Comparison of ENCODE assay signal across 8 mouse cellular contexts in genomic region chr19:44283157-44284024, GRCm38 (mm10). TPM values are rescaled to one million over a fixed set of nuclear protein-coding genes. Genes with fewer than 3 reads are reported as not detected.
A peak's percentile ranks its signal among the peaks of the same experiment; 100 is the strongest.
DNase-seq lines count a peak whose midpoint lies in the region; ATAC-seq and TF ChIP-seq lines count a peak whose summit lies in the region.

No protein-coding gene starts in this region.

- H3K9ac ChIP-seq in hindbrain, embryonic 13.5 days: peak overlapping the region; percentile 71; the same call in 1 of the 2 replicates
- peak overlapping the region; percentile 71 for H3K9ac ChIP-seq in midbrain, embryonic 16.5 days (ENCODE audit: low read depth, low read length)

- H3K4me3 ChIP-seq in layer of hippocampus, adult 2 months: peak overlapping the region; percentile 78
- H3K4me3 ChIP-seq in hindbrain, embryonic 13.5 days: peak overlapping the region; percentile 50
- peak overlapping the region; percentile 55 for H3K4me3 ChIP-seq in midbrain, embryonic 16.5 days (ENCODE audit: low read depth, low read length)

- H3K27me3 ChIP-seq in hindbrain, embryonic 13.5 days: no peaks in the 10 kb centered on the region
- no peaks in the 10 kb centered on the region for H3K27me3 ChIP-seq in midbrain, embryonic 16.5 days (ENCODE audit: control insufficient read depth, insufficient read depth, low read depth, low read length)

- WGBS in hindbrain, embryonic 13.5 days: 21% methylated on average over 15 of the region's 15 CpGs
- 22% methylated on average over 15 of the region's 15 CpGs for WGBS in midbrain, embryonic 16.5 days

- H3K4me2 ChIP-seq in hindbrain, embryonic 13.5 days: peak overlapping the region; percentile 75
- H3K4me2 ChIP-seq in midbrain, embryonic 16.5 days (ENCODE audit: low read length): peak overlapping the region; percentile 93

- no peak for TF ChIP-seq CTCF in layer of hippocampus, adult 2 months (conservative IDR thresholded peaks at IDR 0.05)

- no peaks in the 10 kb centered on the region for H3K36me3 ChIP-seq in hindbrain, embryonic 13.5 days
- H3K36me3 ChIP-seq in midbrain, embryonic 16.5 days (ENCODE audit: control insufficient read depth, insufficient read depth, low read length): no peaks in the 10 kb centered on the region

- peak; percentile 53 for ATAC-seq in activated CD4-positive, CD25-positive, alpha-beta regulatory T cell, adult 4 months
- ATAC-seq in hindbrain, embryonic 13.5 days (ENCODE audit: low FRiP score): no peak
- no peak for ATAC-seq in midbrain, embryonic 16.5 days

- intact Hi-C loops in gastrocnemius, postnatal 36 days (cut with DNase I): no loop called here

- peaks cover 43% of the 10 kb centered on the region for H3K4me1 ChIP-seq in hindbrain, embryonic 13.5 days (replicated peaks)
- H3K4me1 ChIP-seq in midbrain, embryonic 16.5 days (ENCODE audit: control insufficient read depth, insufficient read depth, low read length): peaks cover 30% of the 10 kb centered on the region

- H3K9me3 ChIP-seq in hindbrain, embryonic 13.5 days: no peaks in the 10 kb centered on the region
- H3K9me3 ChIP-seq in midbrain, embryonic 16.5 days (replicated peaks; ENCODE audit: control insufficient read depth, low read length, poor library complexity, severe bottlenecking): no peaks in the 10 kb centered on the region

- H3K27ac ChIP-seq in layer of hippocampus, adult 2 months: peak overlapping the region; percentile 95
- peak overlapping the region; percentile 96 for H3K27ac ChIP-seq in hindbrain, embryonic 13.5 days
- peak overlapping the region; percentile 97 for H3K27ac ChIP-seq in midbrain, embryonic 16.5 days (ENCODE audit: low read length)

- no peak for DNase-seq in layer of hippocampus, adult 2 months (ENCODE audit: low spot score in 2 of 2)
- DNase-seq in layer of hippocampus, adult 8-10 months (ENCODE audit: low spot score in 2 of 2): no peak
- no peak for DNase-seq in urinary bladder, postnatal 10 days (ENCODE audit: low spot score)
- DNase-seq in gastrocnemius, postnatal 36 days: no peak
- no peak for DNase-seq in urinary bladder, postnatal 25 days (ENCODE audit: low spot score)

RNA-seq across cellular contexts. Expression of gene Scd2, which starts 10.1 kb away (rescaled TPM):
- total RNA-seq in layer of hippocampus, adult 2 months (2021): 100 to 1,000 TPM; 597 to 622 TPM
- 100 to 1,000 TPM; 662 to 773 (median 703) TPM for total RNA-seq in layer of hippocampus, adult 8-10 months (2022)
- 10 to 100 TPM; 37.3 to 47.1 TPM for polyA plus RNA-seq in activated CD4-positive, CD25-positive, alpha-beta regulatory T cell, adult 4 months (2017; shearing (Covaris generic))
- polyA plus RNA-seq in hindbrain, embryonic 13.5 days (2015; fragmentation: Nextera tagmentation; extraction: Ambion mirVana): 246 and 249 TPM in 2 replicates
- polyA plus RNA-seq in midbrain, embryonic 16.5 days (2015; fragmentation: Nextera tagmentation; extraction: Ambion mirVana): 281 and 311 TPM in 2 replicates
- 10 to 100 TPM in 1 of 2 experiments, 1 to 10 TPM in 1; 6.4 to 12.3 TPM for total RNA-seq in gastrocnemius, postnatal 36 days (2021)

RNA-seq across cellular contexts. Expression of gene Scd4, which starts 49.5 kb away (rescaled TPM):
- total RNA-seq in layer of hippocampus, adult 2 months (2021): 1 to 10 TPM; 2.3 to 2.5 TPM
- total RNA-seq in layer of hippocampus, adult 8-10 months (2022): 1 to 10 TPM; 2.3 to 3.0 (median 2.7) TPM
- polyA plus RNA-seq in activated CD4-positive, CD25-positive, alpha-beta regulatory T cell, adult 4 months (2017; shearing (Covaris generic)): under 1 TPM; 0.60 to 0.69 TPM
- polyA plus RNA-seq in hindbrain, embryonic 13.5 days (2015; fragmentation: Nextera tagmentation; extraction: Ambion mirVana): 0.09 and 0.19 TPM in 2 replicates
- polyA plus RNA-seq in midbrain, embryonic 16.5 days (2015; fragmentation: Nextera tagmentation; extraction: Ambion mirVana): 0.18 and 0.19 TPM in 2 replicates
- total RNA-seq in gastrocnemius, postnatal 36 days (2021): under 1 TPM; 0.10 to 0.20 TPM

Comparison
In these comparisons a context has a peak if more than half of its experiments do, and no peak if none do; other contexts are left out.
1. RNA of gene Scd2, which starts 10.1 kb away (total RNA-seq): 662 to 773 TPM in layer of hippocampus, adult 8-10 months and 597 to 622 TPM in layer of hippocampus, adult 2 months; 6.4 to 12.3 TPM in gastrocnemius, postnatal 36 days; every median in the first group is over 10 times any median in the second.
2. Peak in every context shown above with its lines, with median percentiles within 50 percentile points of each other: H3K27ac ChIP-seq and H3K4me3 ChIP-seq.